Mouse (Mus musculus): ENCODE results near the gene Rpl19.

The Rpl19 gene

DNA sequence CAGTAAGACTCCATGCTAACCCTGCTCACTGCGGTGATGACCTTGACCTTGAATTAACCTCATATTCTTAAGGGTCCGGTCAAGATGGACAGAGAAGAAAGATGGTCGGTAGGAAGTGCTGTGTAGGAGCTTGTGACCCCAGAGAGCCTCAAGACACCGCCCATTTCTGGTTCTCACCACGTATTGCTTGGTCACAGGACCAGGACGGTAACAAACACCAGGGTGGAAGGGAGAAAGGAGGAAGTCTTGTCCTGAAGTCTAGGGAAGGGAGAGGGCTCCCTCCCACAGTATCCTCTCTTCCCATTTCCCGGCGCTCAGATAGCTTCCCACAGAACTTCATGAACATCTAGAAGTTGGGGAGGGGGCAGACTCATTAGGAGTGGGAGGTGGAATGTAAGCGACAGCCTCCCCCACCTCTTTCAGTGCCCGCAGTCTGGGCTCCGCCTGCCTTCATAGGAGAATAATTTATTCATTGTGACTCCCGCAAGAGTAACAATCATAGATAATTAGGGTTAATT, 25.2 kb downstream of the Rpl19 start:
- no peak for DNase-seq (ENCODE audit: low read depth, low spot score)

DNA sequence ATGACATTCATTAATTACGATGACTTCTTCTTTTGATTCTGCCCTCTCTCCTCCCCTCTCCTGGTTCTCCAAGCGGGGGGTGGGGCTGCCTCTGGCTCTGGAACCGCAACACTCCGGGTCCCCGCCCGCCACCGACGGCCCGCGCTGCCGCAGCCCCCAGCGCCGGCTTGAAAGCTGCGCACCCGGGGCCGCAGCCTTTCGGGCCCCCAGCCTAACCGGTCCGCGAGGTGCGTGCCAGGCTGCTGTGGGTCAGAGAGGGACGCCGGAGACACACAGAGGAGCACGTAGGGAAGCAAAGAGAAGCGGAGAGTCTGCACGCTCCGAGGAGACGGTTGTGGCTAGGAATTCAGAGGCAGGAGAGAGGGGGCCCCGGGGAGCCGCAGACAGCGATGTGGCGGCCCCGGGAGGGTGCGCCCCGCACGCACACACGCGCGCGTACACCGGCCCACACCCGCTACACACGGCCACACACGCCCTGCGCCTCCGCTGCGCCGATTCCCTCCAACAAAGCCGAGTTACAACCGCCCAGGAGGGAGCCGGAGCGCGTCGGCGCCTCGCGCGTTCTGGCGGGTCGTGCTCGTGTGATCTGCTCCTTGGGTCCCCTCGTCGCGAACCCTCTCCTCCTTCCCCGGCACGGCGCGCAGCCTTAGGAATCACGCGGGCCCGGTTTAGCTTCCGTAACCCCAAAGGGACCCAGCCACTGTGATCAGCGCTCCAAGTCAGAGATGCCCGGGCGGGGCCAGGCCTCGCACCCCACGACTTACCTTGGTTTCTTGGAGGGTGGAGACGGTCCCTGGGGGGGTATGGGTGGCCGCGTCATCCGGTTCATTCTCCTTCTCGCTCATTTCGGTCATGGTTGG, 25.8 kb downstream of the Rpl19 start:
- DNase-seq (ENCODE audit: low read depth, low spot score): peak; percentile 42

DNA sequence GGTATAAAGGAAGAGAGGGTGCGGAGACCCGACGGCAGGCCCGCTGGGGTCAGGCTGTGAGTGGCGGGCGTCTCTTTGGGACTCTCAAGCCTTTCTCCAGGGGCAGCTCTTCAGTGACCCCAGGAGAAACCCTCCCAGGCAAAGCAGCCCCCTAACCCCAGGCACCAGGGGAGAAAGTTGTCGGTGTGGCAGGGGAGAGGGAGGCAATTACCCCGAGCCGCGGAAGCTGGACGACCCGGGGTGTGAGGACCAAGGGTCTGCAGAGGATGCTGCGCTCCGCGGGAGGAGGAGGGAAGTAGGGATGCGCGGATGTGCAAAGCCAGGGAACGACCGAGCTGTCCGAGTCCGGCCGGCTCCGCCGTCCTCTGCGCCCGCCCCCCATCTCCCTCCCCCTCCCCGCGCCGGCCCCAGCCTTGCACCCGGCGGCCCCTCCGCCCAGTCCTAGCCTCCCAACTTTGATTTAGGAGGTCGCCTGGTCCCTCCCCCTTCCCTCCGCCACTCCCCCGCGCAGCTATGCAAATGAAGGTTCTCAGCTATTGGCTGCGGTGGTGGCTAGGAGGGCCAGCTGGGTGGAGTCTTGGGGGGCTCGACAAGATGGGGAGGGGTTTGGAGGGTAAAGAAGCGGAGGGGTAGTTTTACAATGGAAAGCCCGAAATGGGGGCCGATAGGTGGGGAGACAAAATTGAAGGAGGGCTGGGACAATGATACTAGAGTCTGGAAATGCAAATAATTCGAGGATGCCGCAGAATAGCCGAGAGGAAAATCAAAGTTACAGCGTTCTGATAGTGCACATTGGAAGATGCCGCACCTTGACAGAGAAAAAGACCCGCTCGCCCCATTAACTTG, 26.7 kb downstream of the Rpl19 start, which contains the start of gene Stac2:
TSS of gene Stac2 (minus strand) at position 474 of the 846 bp plus-strand sequence.
- DNase-seq (ENCODE audit: low read depth, low spot score): peak; percentile 43

DNA sequence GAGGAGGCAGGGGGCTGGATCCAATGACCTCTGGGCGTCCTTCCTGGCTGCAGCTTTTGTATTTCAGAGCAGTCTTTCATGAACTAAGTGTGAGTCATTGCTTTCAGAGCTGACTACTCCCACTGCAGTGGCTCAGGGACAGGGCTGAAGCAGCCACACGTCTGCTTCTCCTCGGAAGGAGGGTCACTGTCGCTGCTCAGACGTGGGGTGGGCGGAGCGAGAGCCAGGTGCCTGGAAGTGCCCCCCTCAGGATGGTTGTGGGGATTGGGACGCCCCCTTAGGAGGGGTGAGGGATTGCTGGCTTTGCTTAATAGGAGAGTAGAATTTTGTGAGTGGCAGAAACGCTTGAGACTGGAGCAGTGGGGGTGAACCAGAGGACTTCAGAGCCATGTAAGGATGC, 31.0 kb downstream of the Rpl19 start:
- no peak for DNase-seq (ENCODE audit: low read depth, low spot score)

DNA sequence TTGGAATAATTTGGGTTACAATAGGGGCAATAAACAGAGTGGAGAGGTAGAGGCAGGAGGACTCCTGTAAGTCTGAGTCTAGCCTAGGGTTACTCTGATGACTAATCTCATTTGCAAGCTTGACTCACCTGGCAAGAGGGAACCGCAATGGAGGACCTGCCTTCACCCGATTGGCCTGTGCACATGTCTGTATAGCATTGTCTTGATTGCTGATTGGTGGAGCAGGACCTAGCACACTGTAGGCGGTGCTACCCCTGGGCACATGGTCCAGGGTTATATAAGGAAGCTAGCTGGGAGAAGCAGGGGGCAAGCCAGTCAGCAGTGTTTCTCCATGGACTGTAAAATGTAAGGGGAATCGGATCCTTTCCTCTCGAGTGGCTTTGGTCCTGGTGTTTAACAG, 31.5 kb downstream of the Rpl19 start:
- DNase-seq (ENCODE audit: low read depth, low spot score): peak; percentile 43

DNA sequence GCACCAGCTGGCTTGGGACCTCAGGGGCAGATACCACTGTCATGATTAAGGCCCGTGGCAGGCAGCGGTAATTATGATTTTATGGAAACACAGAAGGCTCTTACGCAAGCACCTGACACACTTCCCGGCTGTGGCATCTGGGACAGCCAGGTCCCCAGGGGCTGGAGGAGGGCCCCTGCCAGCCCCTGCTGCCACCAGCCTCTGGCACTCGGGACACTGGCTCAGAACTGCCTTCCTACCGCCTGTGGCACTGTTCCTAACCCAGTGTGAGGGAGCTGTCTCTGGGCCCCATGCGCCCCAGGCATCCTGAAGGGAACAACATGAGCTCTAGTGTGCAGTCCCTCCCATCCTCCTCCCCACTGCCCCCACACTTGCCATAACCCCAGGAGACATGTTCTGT, 33.2 kb downstream of the Rpl19 start:
- DNase-seq (ENCODE audit: low read depth, low spot score): no peak

DNA sequence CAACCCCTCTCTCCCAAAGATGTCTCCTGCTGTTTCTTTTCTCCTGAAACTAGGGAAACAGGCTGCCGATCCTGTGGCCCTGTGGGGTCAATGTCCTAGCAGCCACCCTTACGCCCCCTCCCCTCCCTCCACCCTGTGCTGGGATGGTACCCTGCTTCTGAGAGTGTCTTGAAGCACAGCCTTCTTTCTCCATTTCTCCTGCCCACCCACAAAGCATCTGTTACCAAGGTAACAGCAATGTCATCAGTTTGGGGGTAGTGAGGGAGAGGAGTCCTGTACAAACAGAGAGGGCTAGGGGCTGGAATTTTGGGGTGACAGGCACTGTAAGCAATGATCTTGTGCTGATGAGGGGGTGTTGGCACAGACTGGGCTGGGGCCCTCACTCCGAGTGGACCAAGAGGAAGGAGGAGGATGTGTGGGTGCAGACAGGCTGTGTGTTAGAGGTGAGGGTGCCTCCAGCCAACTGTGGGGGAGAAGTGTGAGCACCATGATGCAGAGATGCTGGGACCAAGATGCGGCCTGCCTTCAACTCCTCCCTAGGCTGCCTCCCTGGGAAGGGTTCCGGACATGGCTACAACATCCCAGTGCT, 33.7 kb downstream of the Rpl19 start:
- no peak for DNase-seq (ENCODE audit: low read depth, low spot score)

DNA sequence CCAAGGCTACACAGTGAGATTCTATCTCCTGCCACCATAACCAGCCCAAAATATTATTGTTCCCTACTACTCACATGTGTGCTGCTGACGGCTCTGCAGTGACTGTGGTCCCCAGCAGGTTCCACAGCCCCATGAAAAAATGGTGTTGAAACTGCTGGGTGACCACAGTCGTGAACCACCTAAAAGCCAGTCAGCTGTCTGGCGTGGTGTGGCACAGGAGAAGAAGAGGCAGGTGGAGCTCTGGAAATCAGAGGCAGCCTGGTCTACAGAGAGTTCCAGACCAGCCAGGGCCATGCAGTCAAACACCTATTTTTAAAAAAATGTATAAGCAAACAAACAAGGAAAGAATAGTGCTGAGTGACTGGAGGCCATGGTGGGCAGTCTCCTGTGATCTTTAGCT, 34.9 kb downstream of the Rpl19 start:
- no peak for DNase-seq (ENCODE audit: low read depth, low spot score)

DNA sequence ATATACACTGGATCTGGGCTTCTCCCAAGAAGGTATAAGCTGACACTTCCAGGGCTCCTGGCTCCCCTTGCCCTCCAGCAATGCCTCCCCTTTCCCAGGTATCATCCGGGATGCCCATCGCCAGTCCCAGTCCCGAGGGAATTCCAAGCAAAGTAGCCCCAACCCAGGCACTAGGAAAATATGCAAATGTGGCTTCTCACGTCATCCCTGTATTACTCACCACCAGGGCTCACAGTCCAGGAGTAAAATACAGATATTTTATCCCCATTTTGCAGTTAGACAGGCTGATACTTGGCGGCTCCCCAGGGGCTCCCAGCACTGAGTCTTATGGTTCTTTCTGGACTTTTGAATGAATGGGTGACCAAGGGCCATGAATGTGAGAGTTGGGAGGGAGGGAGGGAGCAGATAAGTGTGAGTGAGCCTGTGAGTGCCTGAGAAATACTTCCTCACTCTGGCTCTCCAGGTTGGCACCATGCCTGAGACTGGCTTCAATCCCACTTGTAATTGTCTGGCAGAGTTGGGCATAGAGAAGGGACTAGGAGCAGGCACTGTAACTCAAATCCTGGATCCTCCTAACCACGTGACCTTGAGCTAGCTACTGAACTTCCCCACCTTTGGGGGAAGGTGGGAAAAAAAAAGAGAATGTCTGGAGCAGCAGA, 35.5 kb downstream of the Rpl19 start:
- DNase-seq (ENCODE audit: low read depth, low spot score): no peak

DNA sequence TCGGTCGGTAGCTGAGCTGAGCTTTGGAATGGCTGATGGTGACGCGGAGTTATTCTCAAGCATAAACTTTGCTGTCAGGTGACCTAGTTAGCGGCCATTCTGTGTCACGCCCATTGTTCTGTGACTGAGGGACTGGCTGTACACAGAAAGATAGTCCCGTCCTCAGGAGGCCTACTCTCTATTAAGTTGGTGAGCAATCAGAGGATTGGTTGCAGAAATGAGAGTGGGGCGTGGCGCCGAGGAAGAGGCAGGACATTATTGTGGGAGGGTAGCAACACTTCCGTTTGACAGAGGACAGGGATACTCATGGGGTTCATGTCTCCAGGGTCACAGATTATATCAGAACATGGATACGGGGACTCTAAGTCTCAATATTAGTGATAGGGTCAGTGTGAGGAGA, 39.7 kb downstream of the Rpl19 start:
- DNase-seq (ENCODE audit: low read depth, low spot score): no peak

DNA sequence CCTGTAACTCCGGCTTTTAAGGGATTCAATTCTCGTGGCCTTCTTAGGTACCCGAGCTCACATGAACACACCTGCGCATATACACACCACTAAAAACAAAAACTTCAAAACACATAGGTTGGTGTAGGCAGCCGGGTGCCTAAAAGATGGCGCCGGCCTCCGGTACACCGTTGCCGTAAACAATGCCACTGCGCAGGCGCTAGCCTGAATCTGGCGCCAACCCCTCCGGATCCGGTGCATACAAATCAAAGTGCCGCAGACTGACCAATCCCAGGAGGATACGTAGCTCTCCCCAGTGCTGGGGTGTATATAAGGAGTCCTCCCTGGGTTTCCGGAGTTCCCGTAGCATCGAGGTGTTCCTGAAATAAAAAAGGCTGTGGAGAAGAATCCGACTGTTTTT, 40.7 kb downstream of the Rpl19 start:
- DNase-seq (ENCODE audit: low read depth, low spot score): no peak

DNA sequence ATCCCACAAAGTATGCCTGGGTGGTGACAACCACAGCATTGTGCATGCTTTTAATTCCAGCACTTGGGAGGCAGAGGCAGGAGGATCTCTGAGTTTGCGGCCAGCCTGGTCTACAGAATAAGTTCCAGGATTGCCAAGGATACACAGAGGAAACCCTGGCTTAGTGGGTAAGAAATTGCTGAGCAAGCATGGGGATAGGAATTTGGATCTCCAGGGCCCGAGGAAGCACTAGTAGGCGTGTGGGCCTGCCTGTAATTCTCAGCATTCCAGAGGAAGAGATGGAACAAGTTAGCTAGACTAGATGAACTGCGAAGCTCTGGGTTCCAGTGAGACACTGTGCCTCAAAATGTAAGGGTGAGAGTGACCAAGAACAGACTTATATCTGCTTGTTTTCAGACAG, 46.9 kb downstream of the Rpl19 start:
- DNase-seq (ENCODE audit: low read depth, low spot score): no peak

DNA sequence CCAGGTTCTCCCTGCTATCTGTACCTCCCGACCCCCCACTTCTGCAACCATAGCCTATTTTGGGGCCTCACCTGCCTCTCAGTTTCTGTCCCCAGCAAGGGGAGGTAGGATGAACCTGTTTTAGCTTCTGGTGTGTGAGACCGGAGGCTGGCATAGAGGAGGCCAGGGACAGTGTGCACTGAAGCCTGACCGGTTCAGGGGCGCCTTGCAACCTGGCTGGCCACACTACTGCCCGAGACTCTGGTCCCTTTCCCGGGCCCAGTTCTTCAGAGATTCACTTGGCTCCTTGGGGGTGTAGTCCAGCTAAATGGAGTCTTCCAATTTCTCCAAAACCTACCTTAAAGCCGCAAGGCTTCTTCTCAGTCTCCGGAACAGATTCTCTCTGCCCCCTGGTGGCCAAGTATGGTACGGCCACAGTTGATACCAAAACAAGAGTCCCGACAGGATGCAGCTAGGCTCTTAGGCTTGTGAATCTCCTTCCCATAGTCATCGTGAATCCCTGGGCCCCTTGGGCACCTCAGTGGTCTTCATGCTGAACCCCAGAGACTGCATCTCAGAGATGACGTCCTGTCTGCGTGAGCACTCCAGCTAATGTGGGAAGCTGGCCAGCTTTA, 48.8 kb downstream of the Rpl19 start:
- peak; percentile 81 for DNase-seq (ENCODE audit: low read depth, low spot score)

DNA sequence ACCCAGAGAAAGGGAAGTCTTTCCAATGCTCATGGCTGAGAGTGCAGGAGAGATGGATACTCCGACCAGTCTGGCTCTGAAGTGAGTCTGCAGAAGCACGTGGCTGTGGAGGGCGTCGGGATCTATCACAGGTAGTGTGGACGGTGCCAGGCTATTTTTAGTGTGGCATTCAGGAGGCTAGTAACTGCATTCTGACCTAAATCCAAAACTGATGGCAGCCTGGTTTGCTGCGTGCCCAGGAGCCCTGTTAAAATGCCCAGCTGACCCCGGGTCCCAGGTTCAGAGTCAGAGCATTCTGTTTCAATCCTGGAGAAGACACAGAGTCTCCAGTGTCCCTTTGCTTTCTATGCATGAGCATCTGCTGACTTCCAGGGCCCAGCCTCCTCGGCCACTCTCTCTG, 50.6 kb downstream of the Rpl19 start:
- DNase-seq (ENCODE audit: low read depth, low spot score): no peak
